Mouse (Mus musculus) CH12.LX (cell line): ENCODE measurements around the gene Hpn.

Source experiments
- MAZ ChIP-seq: IDR thresholded peaks from 2 replicates; pipeline ENCODE4 v1.6.1; 2012; ENCODE audit warnings: low read depth, mild to moderate bottlenecking, inconsistent platforms, low read length, improper control_type of control experiment, moderate library complexity
- POLR2A ChIP-seq: IDR thresholded peaks from 2 replicates; pipeline ENCODE4 v1.6.1; 2011; ENCODE audit warnings: low read depth, mild to moderate bottlenecking, improper control_type of control experiment, low read length
- ZKSCAN1 ChIP-seq: IDR thresholded peaks from 2 replicates; pipeline ENCODE4 v1.6.1; 2012; ENCODE audit warnings: low read depth, inconsistent platforms, low read length, improper control_type of control experiment, borderline replicate concordance

DNA sequence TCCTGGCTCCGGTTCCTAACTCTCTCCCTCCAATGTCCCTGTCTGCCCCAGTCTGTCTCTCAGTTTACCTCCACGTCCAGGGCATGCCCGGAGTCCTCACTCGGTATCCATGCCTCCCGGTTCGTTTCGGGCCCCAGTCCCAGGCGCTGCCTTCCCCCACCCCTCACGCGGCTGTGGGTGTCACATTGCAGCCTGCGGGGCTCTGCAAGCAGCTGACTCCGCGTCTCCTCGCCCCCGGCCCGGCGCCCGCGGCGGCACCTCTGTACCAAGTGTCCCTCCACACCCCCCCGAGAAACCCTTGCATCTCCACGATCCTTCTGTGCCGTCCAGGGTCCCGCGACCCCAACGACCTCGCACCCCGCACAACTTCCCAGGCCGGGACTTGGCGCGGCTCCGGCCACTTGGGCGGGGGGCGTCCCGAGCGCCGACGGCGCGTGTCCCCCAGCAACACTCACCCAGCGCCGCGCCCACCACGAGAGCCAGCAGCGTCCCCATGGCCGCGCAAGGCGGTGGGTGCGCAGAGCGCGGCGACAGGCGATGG is 11.2 kb upstream of the Hpn start:
- no peak for TF ChIP-seq ZKSCAN1
- TF ChIP-seq POLR2A = no peak
- TF ChIP-seq MAZ = no peak
